Mouse (Mus musculus): ENCODE data around the gene Mucl1. TPM values are rescaled to one million over a fixed set of nuclear protein-coding genes. Genes with fewer than 3 reads are reported as not detected.

The Mucl1 gene
- not detected for polyA plus RNA-seq (2014; fragmentation: Illumina TruSeq; extraction: RNeasy Lipid Tissue Mini Kit (QIAGEN cat#74804); ENCODE audit: low read depth, low replicate concordance)

DNA sequence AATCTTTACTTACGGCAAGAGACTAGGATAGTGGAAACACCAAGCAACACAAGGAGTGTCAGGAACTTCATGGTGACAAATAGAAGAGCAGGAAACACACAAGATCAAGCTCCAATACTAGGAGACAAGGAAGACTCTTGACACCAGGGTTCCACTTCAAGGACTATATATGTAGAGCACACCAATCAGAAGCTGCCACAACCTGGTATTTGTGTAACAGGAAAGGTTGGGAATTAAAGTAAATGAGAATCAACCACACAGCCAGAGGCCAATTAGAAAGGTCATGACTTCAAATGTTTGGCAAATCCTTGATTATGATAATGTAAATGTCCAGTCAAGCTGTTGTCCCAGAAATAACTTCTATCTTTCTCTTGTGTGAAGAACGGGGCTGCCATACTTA lies at the start of gene Mucl1:
TSS of gene Mucl1 (minus strand) at position 101 of the 400 bp plus-strand sequence.

Other genes with a start within 250 kb of the Mucl1 start
- 3.8 TPM for gene Ppp1r1a, start 217.5 kb downstream of the Mucl1 start, polyA plus RNA-seq (2014; fragmentation: Illumina TruSeq; extraction: RNeasy Lipid Tissue Mini Kit (QIAGEN cat#74804); ENCODE audit: low read depth, low replicate concordance)
- not detected for gene Glycam1, start 190.4 kb downstream of the Mucl1 start, polyA plus RNA-seq (2014; fragmentation: Illumina TruSeq; extraction: RNeasy Lipid Tissue Mini Kit (QIAGEN cat#74804); ENCODE audit: low read depth, low replicate concordance)
- gene Mucl2, start 143.8 kb upstream of the Mucl1 start, polyA plus RNA-seq (2014; fragmentation: Illumina TruSeq; extraction: RNeasy Lipid Tissue Mini Kit (QIAGEN cat#74804); ENCODE audit: low read depth, low replicate concordance) = not detected